Mouse (Mus musculus): ENCODE data around the gene Togaram2. TPM values are rescaled to one million over a fixed set of nuclear protein-coding genes. Genes with fewer than 3 reads are reported as not detected.

Gene Togaram2
- polyA plus RNA-seq, 1 experiment from 2014 or later, result 1.2 TPM

DNA sequence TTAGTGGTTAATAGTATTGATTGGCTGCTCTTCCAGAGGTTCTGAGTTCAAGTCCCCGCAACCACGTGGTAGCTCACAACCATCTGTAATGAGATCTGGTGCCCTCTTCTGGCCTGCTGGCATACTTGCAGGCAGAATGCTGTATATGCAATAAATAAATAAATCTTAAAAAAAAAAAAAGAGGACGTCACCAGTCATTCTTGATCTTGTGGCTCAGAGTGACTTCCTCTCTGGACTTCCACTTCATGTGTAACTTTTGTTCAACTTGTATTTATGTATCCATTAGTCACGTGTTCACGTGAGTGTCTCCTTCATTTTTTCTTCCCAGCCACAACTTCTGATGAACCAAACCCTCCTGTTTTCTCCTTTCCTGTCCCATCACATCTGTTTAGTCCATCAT is 3.5 kb upstream of the Togaram2 start:
- H3K9me3 ChIP-seq (ENCODE audit: control insufficient read depth, low read length), result no peaks in the 10 kb centered on the region
- H3K27me3 ChIP-seq (ENCODE audit: control insufficient read depth, insufficient read depth, low read length), result no peaks in the 10 kb centered on the region
- ATAC-seq (ENCODE audit: low read depth), result no peak
- H3K9ac ChIP-seq (replicated peaks; ENCODE audit: low read depth, low read length), result no peak overlapping the region
- H3K4me1 ChIP-seq (ENCODE audit: control insufficient read depth, insufficient read depth, low read length), result no peaks in the 10 kb centered on the region
- no peaks in the 10 kb centered on the region for H3K36me3 ChIP-seq (ENCODE audit: control insufficient read depth, insufficient read depth, low read length)
- H3K4me2 ChIP-seq (ENCODE audit: low read depth, low read length), result no peak overlapping the region
- H3K4me3 ChIP-seq (ENCODE audit: low read depth, low read length), result no peak overlapping the region
- 85% methylated on average over 5 of the region's 5 CpGs for WGBS
- H3K27ac ChIP-seq (ENCODE audit: low read depth, low read length), result no peak overlapping the region

DNA sequence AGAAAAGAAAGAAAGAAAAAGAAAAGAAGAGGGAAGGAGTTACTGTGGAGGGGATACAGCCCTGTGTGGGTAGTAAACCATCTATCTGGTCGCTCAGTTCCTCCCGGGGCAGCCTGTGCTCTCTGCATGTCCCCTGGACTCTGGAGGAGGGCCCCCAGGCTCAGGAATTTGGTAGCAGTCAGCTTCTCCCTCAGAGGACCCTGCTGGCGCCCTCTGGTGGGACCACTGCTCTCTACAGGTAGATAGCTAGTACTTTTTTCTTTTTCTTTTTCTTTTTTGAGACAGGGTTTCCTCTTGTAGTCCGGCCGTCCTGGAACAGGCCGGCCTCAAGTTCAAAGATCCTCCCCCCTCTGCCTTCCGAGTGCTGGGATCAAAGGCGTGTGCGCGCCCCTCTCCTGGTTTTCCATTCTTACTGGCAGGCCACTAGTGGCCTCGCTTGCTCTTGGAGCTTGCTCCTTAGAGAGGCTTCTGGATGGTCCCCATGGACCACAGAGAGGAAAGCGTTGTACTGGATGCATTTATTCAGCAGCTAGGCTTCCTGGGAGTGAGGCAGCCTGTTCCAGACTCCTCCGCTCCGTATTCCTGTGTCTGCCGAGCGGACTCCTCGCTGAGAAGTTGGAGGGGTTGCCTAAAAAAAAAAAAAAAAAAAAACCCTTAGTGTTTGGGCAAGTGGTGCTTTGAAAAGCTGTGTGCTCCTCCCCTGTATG is 1.1 kb upstream of the Togaram2 start:
- Histone ChIP-seq H3K4me1 (ENCODE audit: control insufficient read depth, insufficient read depth, low read length) (no peaks in the 10 kb centered on the region), H3K27ac (ENCODE audit: low read depth, low read length) (no peak overlapping the region), H3K9me3 (ENCODE audit: control insufficient read depth, low read length) (no peaks in the 10 kb centered on the region), H3K27me3 (ENCODE audit: control insufficient read depth, insufficient read depth, low read length) (no peaks in the 10 kb centered on the region), H3K4me2 (ENCODE audit: low read depth, low read length) (no peak overlapping the region), H3K4me3 (ENCODE audit: low read depth, low read length) (no peak overlapping the region), H3K36me3 (ENCODE audit: control insufficient read depth, insufficient read depth, low read length) (no peaks in the 10 kb centered on the region), H3K9ac (replicated peaks; ENCODE audit: low read depth, low read length) (no peak overlapping the region)
- WGBS, result 59% methylated on average over 17 of the region's 17 CpGs
- no peak for ATAC-seq (ENCODE audit: low read depth)

DNA sequence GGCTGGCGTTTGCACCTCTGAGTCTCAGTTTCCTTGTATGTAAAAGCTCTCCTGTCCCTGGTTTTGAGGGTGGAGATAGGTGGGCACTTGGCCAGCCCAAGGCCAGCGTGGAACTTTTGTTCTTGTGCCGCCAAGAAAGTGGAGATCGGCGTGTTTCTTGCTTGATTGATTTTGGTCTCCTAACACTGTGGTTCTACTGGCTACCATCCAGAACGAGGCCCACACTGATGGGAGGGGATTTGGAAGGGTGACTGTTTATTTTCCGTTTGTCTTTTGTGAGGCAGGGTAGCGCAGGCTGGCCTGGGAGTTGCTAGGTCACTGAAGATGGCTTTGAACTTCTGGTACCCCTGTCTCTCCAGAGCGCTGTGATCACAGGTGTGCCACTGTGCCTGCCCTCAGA is 875 bp downstream of the Togaram2 start:
- no peak overlapping the region for H3K4me3 ChIP-seq (ENCODE audit: low read depth, low read length)
- H3K9me3 ChIP-seq (ENCODE audit: control insufficient read depth, low read length), result no peaks in the 10 kb centered on the region
- H3K27me3 ChIP-seq (ENCODE audit: control insufficient read depth, insufficient read depth, low read length), result no peaks in the 10 kb centered on the region
- no peak overlapping the region for H3K27ac ChIP-seq (ENCODE audit: low read depth, low read length)
- no peak overlapping the region for H3K4me2 ChIP-seq (ENCODE audit: low read depth, low read length)
- no peaks in the 10 kb centered on the region for H3K36me3 ChIP-seq (ENCODE audit: control insufficient read depth, insufficient read depth, low read length)
- no peak for ATAC-seq (ENCODE audit: low read depth)
- H3K4me1 ChIP-seq (ENCODE audit: control insufficient read depth, insufficient read depth, low read length), result no peaks in the 10 kb centered on the region
- no peak overlapping the region for H3K9ac ChIP-seq (replicated peaks; ENCODE audit: low read depth, low read length)
- 68% methylated on average over 9 of the region's 9 CpGs for WGBS

DNA sequence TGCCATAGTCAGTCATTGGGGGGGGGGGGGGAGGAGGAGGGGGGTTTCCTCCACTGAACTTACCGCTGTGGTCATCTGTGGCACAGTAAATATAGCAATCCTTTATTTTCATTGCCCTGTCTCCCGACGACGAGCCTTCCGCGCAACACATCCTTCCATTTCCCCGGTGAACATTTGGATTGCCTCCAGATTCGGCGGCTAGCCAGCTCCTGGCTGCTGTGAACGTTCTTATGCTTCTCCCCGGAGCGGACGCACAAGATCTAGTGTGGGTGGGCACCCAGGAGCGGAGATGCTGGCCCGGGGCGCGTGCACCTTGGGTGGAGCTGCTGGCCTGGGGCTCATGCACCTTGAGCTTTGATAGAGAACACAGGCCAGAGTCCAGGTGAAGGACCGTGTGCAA is 1.8 kb downstream of the Togaram2 start:
- whole genome bisulfite sequencing, result 66% methylated on average over 18 of the region's 18 CpGs
- no peak overlapping the region for H3K9ac ChIP-seq (replicated peaks; ENCODE audit: low read depth, low read length)
- no peak overlapping the region for H3K4me3 ChIP-seq (ENCODE audit: low read depth, low read length)
- no peak overlapping the region for H3K4me2 ChIP-seq (ENCODE audit: low read depth, low read length)
- H3K27ac ChIP-seq (ENCODE audit: low read depth, low read length), result no peak overlapping the region
- H3K4me1 ChIP-seq (ENCODE audit: control insufficient read depth, insufficient read depth, low read length), result no peaks in the 10 kb centered on the region
- no peak for ATAC-seq (ENCODE audit: low read depth)
- H3K27me3 ChIP-seq (ENCODE audit: control insufficient read depth, insufficient read depth, low read length), result no peaks in the 10 kb centered on the region
- H3K9me3 ChIP-seq (ENCODE audit: control insufficient read depth, low read length), result no peaks in the 10 kb centered on the region
- no peaks in the 10 kb centered on the region for H3K36me3 ChIP-seq (ENCODE audit: control insufficient read depth, insufficient read depth, low read length)

DNA sequence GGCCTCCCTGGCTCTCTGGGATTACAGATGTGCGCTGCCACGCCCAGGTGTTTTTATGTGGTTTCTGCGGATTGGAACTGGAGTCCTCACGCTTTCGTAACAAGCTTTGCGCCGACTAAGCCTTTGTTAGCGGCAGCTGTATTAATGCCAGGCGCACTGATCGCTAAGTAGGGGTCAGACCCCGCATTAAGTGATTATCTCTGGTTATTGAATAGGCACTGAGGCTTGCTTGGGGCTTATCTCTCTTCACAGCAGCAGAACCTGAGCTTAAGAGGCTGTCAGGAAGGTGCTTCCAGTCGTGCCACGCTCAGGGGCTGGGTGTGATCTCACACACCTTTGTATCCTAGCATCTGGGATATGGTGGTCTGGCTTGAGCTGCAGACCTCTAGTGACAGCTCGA is 8.6 kb downstream of the Togaram2 start:
- no peaks in the 10 kb centered on the region for H3K4me1 ChIP-seq (ENCODE audit: control insufficient read depth, insufficient read depth, low read length)
- 88% methylated on average over 14 of the region's 14 CpGs for WGBS
- no peak for ATAC-seq (ENCODE audit: low read depth)
- no peaks in the 10 kb centered on the region for H3K9me3 ChIP-seq (ENCODE audit: control insufficient read depth, low read length)
- no peaks in the 10 kb centered on the region for H3K27me3 ChIP-seq (ENCODE audit: control insufficient read depth, insufficient read depth, low read length)
- no peak overlapping the region for H3K4me2 ChIP-seq (ENCODE audit: low read depth, low read length)
- no peak overlapping the region for H3K27ac ChIP-seq (ENCODE audit: low read depth, low read length)
- H3K36me3 ChIP-seq (ENCODE audit: control insufficient read depth, insufficient read depth, low read length), result no peaks in the 10 kb centered on the region
- H3K4me3 ChIP-seq (ENCODE audit: low read depth, low read length), result no peak overlapping the region
- no peak overlapping the region for H3K9ac ChIP-seq (replicated peaks; ENCODE audit: low read depth, low read length)

DNA sequence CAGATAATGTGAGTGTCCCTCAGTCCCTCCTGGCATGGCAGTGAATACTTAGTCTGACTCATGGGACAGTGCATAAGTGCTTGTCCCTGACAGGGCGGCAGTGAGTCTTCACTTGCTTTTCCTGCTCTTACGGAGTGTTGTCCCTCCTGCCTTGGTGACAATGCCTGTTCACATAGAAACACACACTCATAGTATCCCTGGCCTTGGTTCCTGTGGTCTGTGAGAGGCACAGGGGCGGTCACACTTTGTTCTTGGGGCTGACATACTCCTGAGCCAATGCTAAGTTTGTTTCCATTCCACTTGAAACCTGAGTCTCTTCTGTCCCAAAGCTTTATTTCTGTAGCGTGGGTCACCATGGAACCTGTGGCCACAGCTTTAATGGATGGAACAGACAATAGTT is 9.3 kb downstream of the Togaram2 start:
- H3K4me1 ChIP-seq (ENCODE audit: control insufficient read depth, insufficient read depth, low read length), result no peaks in the 10 kb centered on the region
- WGBS, result 87% methylated on average over 4 of the region's 4 CpGs
- no peak overlapping the region for H3K4me2 ChIP-seq (ENCODE audit: low read depth, low read length)
- H3K9ac ChIP-seq (replicated peaks; ENCODE audit: low read depth, low read length), result no peak overlapping the region
- ATAC-seq (ENCODE audit: low read depth), result no peak
- H3K27me3 ChIP-seq (ENCODE audit: control insufficient read depth, insufficient read depth, low read length), result no peaks in the 10 kb centered on the region
- no peaks in the 10 kb centered on the region for H3K36me3 ChIP-seq (ENCODE audit: control insufficient read depth, insufficient read depth, low read length)
- H3K27ac ChIP-seq (ENCODE audit: low read depth, low read length), result no peak overlapping the region
- no peaks in the 10 kb centered on the region for H3K9me3 ChIP-seq (ENCODE audit: control insufficient read depth, low read length)
- H3K4me3 ChIP-seq (ENCODE audit: low read depth, low read length), result no peak overlapping the region

DNA sequence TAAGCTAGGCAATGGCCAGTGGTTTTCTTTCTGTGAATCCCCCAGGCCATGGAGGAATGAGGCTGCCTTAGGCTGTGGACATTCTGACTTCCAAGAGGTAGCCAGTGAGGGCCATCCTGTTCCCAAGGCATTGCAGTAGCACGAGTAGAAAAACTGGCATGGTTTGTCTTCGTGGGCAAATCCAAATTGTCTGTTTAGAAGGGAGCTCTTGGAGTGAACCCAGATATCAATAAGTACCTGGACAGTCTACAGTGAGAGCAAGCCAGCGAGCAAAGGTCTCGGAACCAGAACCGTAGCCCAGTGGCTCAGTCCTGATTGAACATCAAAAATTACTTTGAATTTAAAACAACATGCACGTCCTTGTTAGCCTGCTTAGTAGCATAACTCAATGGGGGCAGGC is 10.2 kb downstream of the Togaram2 start:
- Histone ChIP-seq H3K36me3 (ENCODE audit: control insufficient read depth, insufficient read depth, low read length) (no peaks in the 10 kb centered on the region), H3K9me3 (ENCODE audit: control insufficient read depth, low read length) (no peaks in the 10 kb centered on the region), H3K4me2 (ENCODE audit: low read depth, low read length) (no peak overlapping the region), H3K27ac (ENCODE audit: low read depth, low read length) (no peak overlapping the region), H3K4me1 (ENCODE audit: control insufficient read depth, insufficient read depth, low read length) (no peaks in the 10 kb centered on the region), H3K27me3 (ENCODE audit: control insufficient read depth, insufficient read depth, low read length) (no peaks in the 10 kb centered on the region), H3K9ac (replicated peaks; ENCODE audit: low read depth, low read length) (no peak overlapping the region), H3K4me3 (ENCODE audit: low read depth, low read length) (no peak overlapping the region)
- no peak for ATAC-seq (ENCODE audit: low read depth)
- 90% methylated on average over 6 of the region's 6 CpGs for WGBS

DNA sequence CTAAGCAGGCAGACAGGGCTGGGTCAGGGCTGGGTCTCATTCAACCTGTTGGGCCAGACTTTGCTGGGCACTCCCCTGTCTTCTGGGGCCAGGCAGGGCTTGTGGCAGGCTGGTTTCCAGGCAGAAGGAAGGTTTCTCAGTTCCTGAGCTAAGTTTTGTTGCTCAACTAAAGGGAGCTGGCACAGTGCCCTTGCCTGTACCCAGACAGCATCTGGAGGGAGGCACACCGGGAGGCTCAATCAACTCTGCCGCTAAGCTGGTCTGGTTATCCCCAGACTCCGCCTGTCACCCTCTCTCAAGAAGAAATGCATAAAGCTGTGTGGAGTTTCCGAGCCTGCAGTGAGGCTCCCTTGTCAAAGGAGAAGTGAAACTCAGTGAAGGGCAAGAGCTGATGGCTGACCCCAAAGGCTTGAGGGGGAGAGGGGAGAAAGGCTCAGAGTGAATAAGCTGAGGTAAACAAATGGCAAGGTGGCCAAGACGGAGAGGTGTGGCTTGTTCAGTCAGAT is 11.1 kb downstream of the Togaram2 start:
- H3K4me3 ChIP-seq (ENCODE audit: low read depth, low read length), result no peak overlapping the region
- no peaks in the 10 kb centered on the region for H3K4me1 ChIP-seq (ENCODE audit: control insufficient read depth, insufficient read depth, low read length)
- ATAC-seq (ENCODE audit: low read depth), result no peak
- H3K4me2 ChIP-seq (ENCODE audit: low read depth, low read length), result no peak overlapping the region
- no peaks in the 10 kb centered on the region for H3K36me3 ChIP-seq (ENCODE audit: control insufficient read depth, insufficient read depth, low read length)
- no peak overlapping the region for H3K9ac ChIP-seq (replicated peaks; ENCODE audit: low read depth, low read length)
- H3K9me3 ChIP-seq (ENCODE audit: control insufficient read depth, low read length), result no peaks in the 10 kb centered on the region
- H3K27ac ChIP-seq (ENCODE audit: low read depth, low read length), result no peak overlapping the region
- 71% methylated on average over 5 of the region's 5 CpGs for WGBS
- H3K27me3 ChIP-seq (ENCODE audit: control insufficient read depth, insufficient read depth, low read length), result no peaks in the 10 kb centered on the region

DNA sequence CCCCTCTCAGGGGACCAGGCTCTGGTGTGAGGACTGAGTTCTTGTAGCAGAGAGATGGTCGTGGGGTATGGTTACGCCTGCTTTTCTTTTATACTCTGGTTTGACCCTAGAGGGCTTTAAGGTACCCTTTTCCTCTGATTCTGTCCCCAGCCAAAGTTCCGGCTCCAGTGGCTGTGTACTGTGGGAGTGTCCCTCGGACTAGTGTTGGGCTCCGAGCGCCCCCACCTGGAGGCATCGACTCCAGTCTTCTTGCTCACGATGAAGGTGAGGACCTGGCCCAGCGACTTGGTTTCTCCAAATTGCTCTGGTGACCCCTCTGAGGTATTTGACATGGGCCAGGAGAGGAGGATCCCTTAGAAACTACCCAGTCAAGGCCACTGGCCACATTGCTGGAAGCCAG is 14.4 kb downstream of the Togaram2 start:
- Histone ChIP-seq H3K27me3 (ENCODE audit: control insufficient read depth, insufficient read depth, low read length) (no peaks in the 10 kb centered on the region), H3K4me1 (ENCODE audit: control insufficient read depth, insufficient read depth, low read length) (no peaks in the 10 kb centered on the region), H3K4me3 (ENCODE audit: low read depth, low read length) (no peak overlapping the region), H3K36me3 (ENCODE audit: control insufficient read depth, insufficient read depth, low read length) (no peaks in the 10 kb centered on the region), H3K9me3 (ENCODE audit: control insufficient read depth, low read length) (no peaks in the 10 kb centered on the region), H3K4me2 (ENCODE audit: low read depth, low read length) (no peak overlapping the region), H3K9ac (replicated peaks; ENCODE audit: low read depth, low read length) (no peak overlapping the region), H3K27ac (ENCODE audit: low read depth, low read length) (no peak overlapping the region)
- no peak for ATAC-seq (ENCODE audit: low read depth)
- WGBS, result 63% methylated on average over 9 of the region's 9 CpGs
